Mouse (Mus musculus) urinary bladder, postnatal 10 days (tissue): ENCODE measurements around the gene Ahr.

Experiments
- DNase-seq: peaks from one replicate; pipeline ENCODE4 v3.0.0; 2022; ENCODE audit warnings: low spot score

Gene Ahr

GRCm38 (mm10) chr12:35534754-35535236, at the start of gene Ahr:
Gene Ahr (minus strand): TSS chr12:35535038.
- peak; percentile 56 for DNase-seq

GRCm38 (mm10) chr12:35578826-35579225, 44.0 kb upstream of the Ahr start:
- no peak for DNase-seq

DNA sequence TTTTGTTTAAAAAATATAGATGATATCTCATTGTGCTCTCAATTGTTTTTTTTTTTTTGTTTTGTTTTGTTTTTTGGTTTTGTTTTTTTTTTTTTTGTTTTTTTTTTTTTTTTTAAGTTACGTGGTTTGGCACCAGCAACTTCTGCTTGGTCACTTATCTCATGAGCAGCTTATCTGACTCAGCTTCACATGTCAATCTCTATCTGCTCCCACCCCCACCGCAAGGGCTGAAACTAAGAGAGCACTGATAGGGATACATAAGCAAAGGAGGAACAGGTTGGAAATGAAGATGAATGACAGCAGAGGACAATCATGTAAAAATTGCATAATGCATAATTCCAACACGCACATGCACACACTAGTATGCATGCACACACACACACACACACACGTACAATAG, 41.3 kb upstream of the Ahr start:
- no peak for DNase-seq

GRCm38 (mm10) chr12:35573713-35574112, 38.9 kb upstream of the Ahr start:
- DNase-seq = no peak

DNA sequence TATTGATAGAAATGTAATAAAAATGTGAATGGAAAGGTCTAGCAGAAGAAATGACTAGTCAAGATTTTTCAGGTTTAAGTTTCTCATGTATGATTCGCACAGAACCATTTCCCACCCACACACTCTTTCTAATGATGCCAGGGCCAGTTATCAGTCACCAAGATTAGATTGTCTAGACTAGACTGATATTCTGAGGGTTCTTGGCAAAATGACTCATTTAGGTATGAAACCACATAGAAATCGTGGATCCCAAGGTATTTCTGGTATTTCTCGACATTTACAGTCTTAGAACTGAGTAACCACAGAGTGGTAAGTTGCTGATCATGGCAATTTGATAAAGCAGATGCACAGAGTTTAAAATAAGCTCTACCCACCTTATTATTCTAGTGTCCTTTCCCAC, 28.0 kb upstream of the Ahr start:
- DNase-seq = no peak

- DNase-seq = no peak
Measured at GRCm38 (mm10) chr12:35558868-35559267, 24.0 kb upstream of the Ahr start.

DNA sequence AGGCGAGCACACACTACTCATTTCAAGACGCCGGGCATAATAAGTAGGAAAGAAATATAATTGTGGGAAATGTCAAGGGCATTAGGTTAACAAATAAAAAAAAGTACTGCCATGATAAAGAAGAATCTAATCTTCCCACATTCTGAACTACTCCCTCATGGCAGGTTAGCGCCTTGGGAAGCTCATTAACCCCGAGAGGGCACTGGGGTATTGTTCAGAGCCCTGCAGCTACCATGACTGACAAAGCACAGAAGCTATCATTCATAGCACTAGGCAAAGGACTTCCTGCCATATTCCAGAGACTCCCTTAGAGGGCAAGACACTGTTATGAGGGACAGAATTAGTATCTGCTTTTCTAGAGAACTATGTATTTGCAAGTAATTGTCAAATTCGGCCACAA, 21.1 kb upstream of the Ahr start:
- no peak for DNase-seq

- DNase-seq = no peak
Measured at GRCm38 (mm10) chr12:35554309-35554708, 19.5 kb upstream of the Ahr start.

GRCm38 (mm10) chr12:35553174-35553573, 18.3 kb upstream of the Ahr start:
- DNase-seq = no peak

DNA sequence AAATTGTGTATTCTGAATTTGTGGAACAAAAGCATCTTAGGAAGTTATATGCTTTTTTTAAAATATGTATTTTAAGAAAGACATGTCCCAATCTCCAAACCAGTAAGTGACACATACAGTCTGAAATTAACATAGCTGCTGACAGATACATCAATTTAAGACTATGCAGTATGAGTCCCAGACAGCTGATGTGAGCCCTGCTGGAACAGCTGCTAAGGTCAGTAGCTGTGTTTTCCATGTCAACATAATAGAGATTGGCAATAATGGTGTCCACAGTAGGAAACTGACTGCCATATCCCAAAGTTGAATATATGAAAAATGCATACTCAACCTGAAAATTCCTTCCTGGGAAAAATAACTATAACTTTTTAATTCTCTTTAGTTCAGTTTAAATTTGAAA, 15.5 kb upstream of the Ahr start:
- no peak for DNase-seq

DNA sequence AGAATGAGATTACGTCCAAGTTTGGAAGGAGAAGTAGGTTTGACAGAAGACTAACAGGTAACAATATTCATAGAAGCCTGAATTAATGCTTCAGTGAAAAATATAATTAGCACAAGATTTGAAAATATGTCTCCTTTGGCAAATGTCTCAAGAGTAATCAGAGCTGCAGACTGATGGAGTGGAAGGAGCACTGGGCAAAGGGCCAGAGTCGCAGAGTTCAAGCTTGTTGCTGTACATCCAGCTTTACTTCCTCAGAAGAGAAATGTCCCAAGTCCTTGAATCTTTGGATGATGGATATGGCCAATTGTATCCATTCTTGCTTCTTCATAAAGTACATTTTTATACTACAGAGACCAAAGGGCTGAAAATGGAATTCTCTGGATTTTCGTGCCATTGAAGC, 8.0 kb upstream of the Ahr start:
- no peak for DNase-seq

DNA sequence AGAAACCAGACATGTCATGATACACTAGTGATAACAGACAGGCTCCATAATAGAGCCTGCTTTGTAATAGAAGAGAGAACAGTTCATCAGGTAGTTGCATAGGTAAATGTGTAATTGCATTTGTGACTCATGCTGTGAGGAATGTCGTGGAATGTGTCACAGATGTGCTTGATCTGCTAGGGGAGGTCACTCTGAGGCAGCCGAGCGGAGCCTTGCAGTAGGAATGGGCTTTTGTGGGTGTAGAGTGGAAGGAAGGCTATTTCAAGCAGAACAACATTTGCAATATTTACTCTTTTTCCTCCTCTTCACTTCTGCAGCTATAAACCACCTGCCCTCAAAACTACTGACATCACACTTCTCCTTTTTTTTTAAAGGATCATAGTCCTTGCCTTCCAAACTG, 4.0 kb upstream of the Ahr start:
- DNase-seq = no peak

GRCm38 (mm10) chr12:35534114-35534753, 604 bp downstream of the Ahr start:
- DNase-seq = no peak

GRCm38 (mm10) chr12:35533748-35534113, 1.1 kb downstream of the Ahr start:
- no peak for DNase-seq

GRCm38 (mm10) chr12:35533133-35533532, 1.7 kb downstream of the Ahr start:
- no peak for DNase-seq

- DNase-seq = no peak
Measured at GRCm38 (mm10) chr12:35532151-35532550, 2.7 kb downstream of the Ahr start.

GRCm38 (mm10) chr12:35530587-35530986, 4.3 kb downstream of the Ahr start:
- no peak for DNase-seq

DNA sequence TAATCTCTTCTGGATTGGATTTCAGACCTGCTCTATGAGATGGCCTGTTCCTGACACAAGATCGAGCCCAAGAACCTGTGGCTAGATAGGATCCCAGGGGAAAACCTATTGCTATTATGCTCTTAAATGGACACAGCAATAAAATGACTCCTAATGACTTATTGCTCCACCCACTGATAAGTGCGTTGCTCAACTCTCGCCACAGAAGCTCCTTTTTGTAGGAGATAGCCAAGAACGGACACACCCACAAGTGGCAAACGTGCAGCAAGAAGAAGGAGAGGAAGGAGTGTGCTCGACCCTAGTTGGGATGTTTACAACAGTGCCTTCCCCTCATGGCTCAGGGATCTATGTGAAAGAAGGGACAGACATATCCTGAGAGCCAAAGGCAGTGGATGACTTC, 7.4 kb downstream of the Ahr start:
- no peak for DNase-seq

DNA sequence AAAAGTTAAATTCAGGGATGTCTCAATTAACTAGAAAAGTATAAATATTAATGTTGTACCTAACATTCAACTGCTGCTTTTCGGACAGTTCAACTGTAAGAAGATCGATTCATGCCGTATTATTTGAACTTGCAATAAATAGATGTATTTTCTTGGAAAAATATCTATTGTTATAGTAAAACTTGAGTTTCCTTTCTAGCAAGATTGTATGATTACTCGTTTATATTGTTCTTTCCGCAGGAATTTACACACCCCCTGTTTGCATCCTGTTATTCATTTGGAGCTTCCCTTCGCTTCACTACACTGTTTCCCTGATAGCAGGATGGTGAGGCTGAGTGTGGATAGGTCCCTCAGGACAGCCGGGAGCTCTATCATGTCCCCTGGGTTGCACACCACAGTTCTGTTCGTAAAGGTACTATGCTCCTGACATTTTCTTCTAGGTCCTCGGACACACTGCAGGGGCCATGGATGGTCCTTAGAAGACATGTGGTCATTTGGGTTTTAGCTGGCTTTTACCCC, 12.2 kb downstream of the Ahr start:
- no peak for DNase-seq

DNA sequence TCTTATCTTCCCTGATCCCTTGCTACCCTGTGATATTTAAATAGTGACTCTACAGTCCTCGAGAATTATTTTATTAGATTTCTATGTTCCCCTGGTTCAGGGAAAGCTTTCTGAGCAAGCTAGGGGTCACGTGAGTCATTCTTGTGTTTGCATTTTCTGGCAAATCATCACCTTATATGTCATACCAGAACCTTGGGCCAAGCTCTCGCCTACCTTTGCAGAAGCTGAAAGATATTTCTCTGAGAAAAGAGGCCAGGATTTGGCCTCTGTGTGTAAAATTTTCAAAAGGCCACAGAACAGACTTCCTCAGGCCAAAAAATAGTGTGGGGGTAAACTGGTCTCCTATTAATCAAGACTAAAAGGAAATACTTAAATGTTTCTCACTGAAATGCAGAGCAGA, 19.2 kb downstream of the Ahr start:
- no peak for DNase-seq

DNA sequence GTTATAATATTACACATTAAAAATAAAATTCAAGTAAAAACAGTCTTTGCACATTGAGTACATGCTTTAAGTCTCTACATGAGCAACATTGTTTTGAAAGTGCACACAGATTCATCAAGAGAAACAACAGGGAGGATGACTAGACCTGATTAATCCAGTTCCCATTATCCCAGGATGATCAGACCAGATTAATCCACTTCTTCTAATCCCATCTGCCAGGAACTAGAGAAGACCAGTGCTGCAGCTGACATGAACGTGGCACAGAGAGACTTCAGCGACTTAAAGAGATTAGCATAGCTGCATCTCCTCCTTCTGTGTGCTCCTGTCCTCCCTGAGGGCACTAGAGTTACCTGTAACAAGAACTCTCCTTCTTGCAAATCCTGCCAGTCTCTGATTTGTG, 20.2 kb downstream of the Ahr start:
- no peak for DNase-seq

DNA sequence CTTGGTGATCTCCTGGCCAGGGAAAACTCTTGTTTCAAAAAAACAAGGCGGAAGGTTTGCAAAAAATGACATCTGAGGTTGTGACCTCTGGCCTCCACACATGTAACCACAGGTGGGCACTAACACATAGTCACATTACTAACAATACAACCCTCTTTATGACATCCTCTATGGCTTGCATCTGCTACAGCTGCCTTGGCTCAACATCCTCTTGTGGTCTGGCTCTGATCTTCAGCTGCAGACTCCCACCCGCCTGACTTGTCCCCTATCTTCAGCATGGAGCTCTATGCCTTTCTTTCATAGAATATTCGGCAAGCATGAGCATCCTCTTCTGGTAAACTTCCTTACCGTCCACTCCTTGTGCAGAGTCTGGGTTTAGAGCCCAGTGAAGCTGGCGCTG, 24.1 kb downstream of the Ahr start:
- no peak for DNase-seq

GRCm38 (mm10) chr12:35506383-35506782, 28.5 kb downstream of the Ahr start:
- no peak for DNase-seq

DNA sequence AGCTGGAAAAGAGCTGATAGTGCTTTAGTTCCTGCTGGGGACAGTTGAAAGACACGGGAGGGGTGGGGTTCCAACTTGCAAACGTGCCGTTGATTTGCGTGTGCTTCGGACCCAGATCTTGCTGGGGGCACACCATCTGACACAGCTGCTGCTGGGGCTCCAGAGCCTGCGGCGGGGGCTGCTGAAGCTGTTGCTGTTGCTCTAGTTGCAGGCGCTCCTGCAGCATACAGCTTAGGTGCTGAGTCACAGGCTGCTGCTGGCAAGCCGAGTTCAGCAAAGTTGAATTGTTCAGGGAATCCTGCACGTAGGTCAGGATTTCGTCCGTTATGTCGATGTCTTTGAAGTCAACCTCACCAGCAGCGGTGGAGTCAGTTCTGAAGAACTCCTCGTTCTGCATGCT, 30.8 kb downstream of the Ahr start:
- DNase-seq = no peak
